Mouse (Mus musculus) naive thymus-derived CD4-positive, alpha-beta T cell, adult 5 months (primary cell): ENCODE measurements around the gene Esp18. TPM values are rescaled to one million over a fixed set of nuclear protein-coding genes. Genes with fewer than 3 reads are reported as not detected.

Source experiments
- polyA plus RNA-seq: library from polyadenylated mRNA; unstranded; fragments of 100-300 nt; shearing (Covaris generic); gene quantifications from one replicate; pipeline ENCODE4 v1.2.1, GENCODE M21; 2017

Esp18 gene
- polyA plus RNA-seq = not detected

GRCm38 (mm10) chr17:39406059-39406458 is at the start of gene Esp18:
Gene Esp18 (plus strand): TSS chr17:39406359.

Other genes with a start within 250 kb of the Esp18 start
- gene Esp16, start 129.8 kb downstream of the Esp18 start, polyA plus RNA-seq = not detected
- not detected for gene Esp15, start 234.6 kb downstream of the Esp18 start, polyA plus RNA-seq